Mouse (Mus musculus): ENCODE measurements around the gene Atp2c2. TPM values are rescaled to one million over a fixed set of nuclear protein-coding genes. Genes with fewer than 3 reads are reported as not detected.

Atp2c2 gene
- polyA plus RNA-seq (2014; fragmentation: Illumina TruSeq; extraction: RNeasy Lipid Tissue Mini Kit (QIAGEN cat#74804); ENCODE audit: insufficient read depth, low read depth, low replicate concordance): 3.5 TPM

DNA sequence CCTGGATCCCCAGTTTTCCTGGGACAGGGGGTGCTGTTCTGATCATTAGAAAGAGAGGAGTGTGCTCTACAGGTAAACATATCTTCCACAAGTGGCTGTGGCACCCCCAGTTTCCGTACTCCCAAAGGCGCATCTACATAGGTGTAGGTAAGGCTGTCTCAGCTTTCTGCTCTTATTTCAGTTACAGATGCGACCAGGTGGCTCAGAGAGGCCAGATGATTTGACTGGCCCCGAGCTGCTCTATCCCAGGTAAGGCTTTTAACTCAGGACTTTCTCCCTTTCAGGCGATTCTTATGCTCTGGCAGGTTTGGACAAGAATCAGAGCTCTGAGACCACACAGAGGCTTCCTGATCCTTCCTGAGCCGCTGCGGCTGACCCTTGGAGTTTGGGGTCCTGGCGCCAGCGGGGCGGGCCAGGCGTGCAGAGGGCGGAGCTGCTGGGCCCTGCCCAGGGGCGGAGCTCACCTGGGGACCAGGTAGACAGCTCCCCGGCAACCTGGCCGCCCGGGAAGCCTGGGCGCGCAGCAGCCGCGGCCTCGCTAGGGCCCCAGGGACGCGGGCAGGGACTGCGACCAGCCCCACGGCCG lies at the start of gene Atp2c2:
Gene Atp2c2 (plus strand): TSS at position 461 of the 586 bp plus-strand sequence.

GRCm38 (mm10) chr8:119666219-119666951 lies 33.4 kb upstream of the Atp2c2 start, which contains the start of gene Wfdc1:
TSS of gene Wfdc1 (plus strand) at chr8:119666365.

DNA sequence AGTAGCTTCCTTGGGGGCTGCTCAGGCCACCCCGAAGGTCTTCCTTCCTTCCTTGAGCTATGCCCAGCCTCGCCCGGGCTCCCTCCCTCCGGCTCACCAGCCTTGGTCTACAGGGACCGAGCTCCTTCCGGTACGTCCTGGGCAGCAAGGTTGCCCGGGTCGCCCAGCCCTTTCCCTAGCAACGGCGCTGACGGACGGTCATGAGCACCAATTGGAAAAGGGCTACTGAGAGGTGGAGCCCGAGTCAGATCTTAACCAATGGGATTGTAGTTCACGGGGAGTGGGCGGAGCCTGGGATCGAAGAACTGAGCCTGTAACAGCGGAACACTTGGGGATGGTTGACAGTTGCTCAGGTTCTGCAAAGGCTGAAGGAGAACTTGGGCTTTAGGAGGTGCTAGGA lies 78.5 kb downstream of the Atp2c2 start, which contains the start of gene Tldc1:
Gene Tldc1 (minus strand): TSS at position 154 of the 400 bp plus-strand sequence.

Other genes starting within 250 kb of the Atp2c2 start
- not detected for gene Slc38a8, start 198.3 kb upstream of the Atp2c2 start, polyA plus RNA-seq (2014; fragmentation: Illumina TruSeq; extraction: RNeasy Lipid Tissue Mini Kit (QIAGEN cat#74804); ENCODE audit: insufficient read depth, low read depth, low replicate concordance)
- 36.6 TPM for gene Mbtps1, start 141.3 kb upstream of the Atp2c2 start, polyA plus RNA-seq (2014; fragmentation: Illumina TruSeq; extraction: RNeasy Lipid Tissue Mini Kit (QIAGEN cat#74804); ENCODE audit: insufficient read depth, low read depth, low replicate concordance)
- gene Hsdl1, start 124.8 kb upstream of the Atp2c2 start, polyA plus RNA-seq (2014; fragmentation: Illumina TruSeq; extraction: RNeasy Lipid Tissue Mini Kit (QIAGEN cat#74804); ENCODE audit: insufficient read depth, low read depth, low replicate concordance): 14.3 TPM
- gene Dnaaf1, start 124.8 kb upstream of the Atp2c2 start, polyA plus RNA-seq (2014; fragmentation: Illumina TruSeq; extraction: RNeasy Lipid Tissue Mini Kit (QIAGEN cat#74804); ENCODE audit: insufficient read depth, low read depth, low replicate concordance): 2.6 TPM
- 5.0 TPM for gene Taf1c, start 94.8 kb upstream of the Atp2c2 start, polyA plus RNA-seq (2014; fragmentation: Illumina TruSeq; extraction: RNeasy Lipid Tissue Mini Kit (QIAGEN cat#74804); ENCODE audit: insufficient read depth, low read depth, low replicate concordance)
- gene Adad2, start 87.3 kb upstream of the Atp2c2 start, polyA plus RNA-seq (2014; fragmentation: Illumina TruSeq; extraction: RNeasy Lipid Tissue Mini Kit (QIAGEN cat#74804); ENCODE audit: insufficient read depth, low read depth, low replicate concordance): not detected
- gene Kcng4, start 64.3 kb upstream of the Atp2c2 start, polyA plus RNA-seq (2014; fragmentation: Illumina TruSeq; extraction: RNeasy Lipid Tissue Mini Kit (QIAGEN cat#74804); ENCODE audit: insufficient read depth, low read depth, low replicate concordance): 0.11 TPM
- gene Wfdc1, start 33.6 kb upstream of the Atp2c2 start, polyA plus RNA-seq (2014; fragmentation: Illumina TruSeq; extraction: RNeasy Lipid Tissue Mini Kit (QIAGEN cat#74804); ENCODE audit: insufficient read depth, low read depth, low replicate concordance): 42.1 TPM
- 5.7 TPM for gene Tldc1, start 78.4 kb downstream of the Atp2c2 start, polyA plus RNA-seq (2014; fragmentation: Illumina TruSeq; extraction: RNeasy Lipid Tissue Mini Kit (QIAGEN cat#74804); ENCODE audit: insufficient read depth, low read depth, low replicate concordance)
- 94.1 TPM for gene Cotl1, start 140.5 kb downstream of the Atp2c2 start, polyA plus RNA-seq (2014; fragmentation: Illumina TruSeq; extraction: RNeasy Lipid Tissue Mini Kit (QIAGEN cat#74804); ENCODE audit: insufficient read depth, low read depth, low replicate concordance)
- 4.5 TPM for gene Klhl36, start 162.3 kb downstream of the Atp2c2 start, polyA plus RNA-seq (2014; fragmentation: Illumina TruSeq; extraction: RNeasy Lipid Tissue Mini Kit (QIAGEN cat#74804); ENCODE audit: insufficient read depth, low read depth, low replicate concordance)
- 25.2 TPM for gene Usp10, start 210.4 kb downstream of the Atp2c2 start, polyA plus RNA-seq (2014; fragmentation: Illumina TruSeq; extraction: RNeasy Lipid Tissue Mini Kit (QIAGEN cat#74804); ENCODE audit: insufficient read depth, low read depth, low replicate concordance)
- 25.6 TPM for gene Gm20388, start 210.8 kb downstream of the Atp2c2 start, polyA plus RNA-seq (2014; fragmentation: Illumina TruSeq; extraction: RNeasy Lipid Tissue Mini Kit (QIAGEN cat#74804); ENCODE audit: insufficient read depth, low read depth, low replicate concordance)